Mouse (Mus musculus) kidney, adult 2 months (tissue): ENCODE data around the gene Hdac4.

ENCODE experiments used
- CTCF ChIP-seq: fragments of 200-500 bp; conservative IDR thresholded peaks from 2 replicates; pipeline ENCODE4 v1.5.1; 2011; ENCODE audit warnings: low read depth, mild to moderate bottlenecking, control low read depth, low read length, moderate library complexity, mixed read lengths; ENCODE audit not compliant: insufficient read depth, insufficient read length
- POLR2A ChIP-seq: fragments of 200-500 bp; IDR thresholded peaks from one replicate; pipeline ENCODE4 v1.6.1; 2011; ENCODE audit warnings: low read depth, low read length, control low read depth

DNA sequence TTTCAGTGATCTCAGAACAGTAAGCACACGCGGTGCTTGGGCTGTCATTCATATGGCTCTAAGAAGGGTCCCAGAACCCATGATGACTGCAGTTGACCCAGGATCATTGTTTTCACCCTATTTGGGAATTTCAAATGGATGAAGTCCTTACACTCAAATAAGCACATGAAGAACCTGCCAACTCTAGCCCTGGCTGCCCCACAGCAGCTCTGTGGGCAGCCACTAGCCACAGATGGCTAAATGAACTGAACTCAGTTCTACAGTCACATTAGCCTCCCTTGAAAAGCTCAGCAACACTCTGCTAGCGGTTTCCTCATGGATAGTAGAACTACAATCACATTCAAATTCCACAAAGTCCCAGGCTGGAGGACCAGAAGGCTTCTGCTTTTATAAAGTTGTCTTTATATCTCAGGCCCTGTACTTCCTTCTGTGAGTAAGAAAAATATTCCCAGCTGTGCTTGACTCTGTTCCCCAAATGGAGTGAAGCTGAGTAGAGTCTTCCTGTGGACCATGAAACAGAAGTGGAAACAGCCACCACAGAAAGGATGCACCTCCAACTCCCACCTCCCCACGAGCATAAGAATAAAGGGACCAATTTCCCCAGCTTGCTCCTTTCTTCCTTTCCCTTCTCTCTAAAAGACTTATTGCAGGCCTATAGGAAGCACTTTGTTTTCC, 88.9 kb downstream of the Hdac4 start:
- TF ChIP-seq POLR2A, result no peak
- no peak for TF ChIP-seq CTCF
